Mouse (Mus musculus) layer of hippocampus, adult 18-20 months (tissue): ENCODE measurements around the gene Wdr86. TPM values are rescaled to one million over a fixed set of nuclear protein-coding genes. Genes with fewer than 3 reads are reported as not detected.
"Not testable (repeated sequence)": the region's sequence is repeated elsewhere in the genome, so short reads cannot be mapped to it uniquely, and the experiment has no call there.

ENCODE experiments used
- DNase-seq, 2 experiments: peaks; one replicate each; pipeline ENCODE4 v3.0.0; 2022; ENCODE audit warnings: low spot score in 2 of 2
- total RNA-seq, 2 experiments: library from RNA; stranded (reverse); gene quantifications; 2 replicates each; pipeline ENCODE4 v1.2.3; 2021

The Wdr86 gene
- total RNA-seq, 2 experiments from 2014 or later = 0.33 to 0.62 TPM

DNA sequence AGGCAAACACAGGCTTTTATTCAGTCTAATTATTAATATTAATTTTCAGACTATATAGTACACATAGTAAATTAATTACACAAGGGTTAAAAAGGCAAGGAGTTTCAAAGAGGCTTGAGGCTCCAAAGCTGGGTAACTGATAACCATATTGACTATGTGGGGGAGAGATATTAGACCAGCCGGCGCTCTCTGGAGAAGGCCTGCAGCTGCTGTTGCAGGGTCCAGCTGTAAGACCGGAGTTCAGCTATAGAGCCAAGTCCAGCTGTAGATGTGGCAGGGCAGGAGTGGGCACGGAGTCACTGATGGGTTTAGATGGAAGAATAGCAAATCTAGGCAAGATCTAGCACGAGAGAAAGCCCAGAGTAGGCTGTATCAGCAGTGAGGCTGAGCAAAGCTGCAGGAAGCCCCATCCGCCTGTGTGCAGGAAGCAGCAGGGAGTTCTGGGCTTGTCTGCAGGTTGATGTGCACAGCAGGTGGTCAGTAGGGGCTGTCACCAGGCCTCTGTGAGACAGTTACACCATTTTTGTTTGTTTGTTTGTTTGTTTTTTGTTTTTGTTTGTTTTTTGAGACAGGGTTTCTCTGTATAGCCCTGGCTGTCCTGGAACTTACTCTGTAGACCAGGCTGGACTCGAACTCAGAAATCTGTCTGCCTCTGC lies 3.4 kb upstream of the Wdr86 start:
- no peak for DNase-seq

DNA sequence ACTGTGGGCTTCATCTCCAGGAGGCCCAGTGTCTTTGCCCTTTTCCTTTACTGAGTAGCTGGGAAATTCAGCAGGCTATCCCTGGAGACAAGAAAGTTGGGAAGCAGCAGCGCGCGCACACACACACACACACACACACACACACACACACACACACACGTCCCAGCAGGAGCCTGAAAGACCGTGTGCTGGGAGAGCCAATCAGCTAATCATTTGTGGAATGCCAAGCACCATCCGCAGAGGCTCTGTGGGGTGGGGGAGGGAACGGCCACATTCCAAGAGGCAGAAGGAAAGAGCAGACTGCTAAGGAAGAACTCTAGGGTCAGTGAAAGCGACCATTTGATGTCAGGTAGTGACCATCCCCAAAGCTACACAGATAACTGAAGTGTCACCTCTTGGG lies 2.6 kb upstream of the Wdr86 start:
- no peak for DNase-seq

DNA sequence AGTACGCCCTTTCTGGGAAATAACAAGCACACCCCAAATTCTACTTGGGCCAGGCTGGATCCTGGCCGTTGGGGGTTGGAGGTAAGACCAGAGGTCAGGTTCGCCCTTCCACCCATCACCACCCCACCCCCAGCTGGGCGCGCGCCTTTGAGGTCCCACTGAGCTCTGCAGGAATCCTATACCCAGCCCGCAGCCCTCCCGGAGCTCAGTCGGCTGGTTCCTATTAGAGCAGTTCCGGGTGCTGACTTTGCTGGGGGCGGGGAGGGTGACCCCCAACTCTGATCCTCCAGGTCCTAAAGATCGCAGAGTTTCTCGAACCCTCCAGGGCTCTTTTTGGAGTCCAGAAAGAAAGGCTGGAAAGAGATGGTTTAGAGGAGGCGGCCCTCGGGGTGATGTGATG lies 459 bp upstream of the Wdr86 start:
- no peak for DNase-seq

DNA sequence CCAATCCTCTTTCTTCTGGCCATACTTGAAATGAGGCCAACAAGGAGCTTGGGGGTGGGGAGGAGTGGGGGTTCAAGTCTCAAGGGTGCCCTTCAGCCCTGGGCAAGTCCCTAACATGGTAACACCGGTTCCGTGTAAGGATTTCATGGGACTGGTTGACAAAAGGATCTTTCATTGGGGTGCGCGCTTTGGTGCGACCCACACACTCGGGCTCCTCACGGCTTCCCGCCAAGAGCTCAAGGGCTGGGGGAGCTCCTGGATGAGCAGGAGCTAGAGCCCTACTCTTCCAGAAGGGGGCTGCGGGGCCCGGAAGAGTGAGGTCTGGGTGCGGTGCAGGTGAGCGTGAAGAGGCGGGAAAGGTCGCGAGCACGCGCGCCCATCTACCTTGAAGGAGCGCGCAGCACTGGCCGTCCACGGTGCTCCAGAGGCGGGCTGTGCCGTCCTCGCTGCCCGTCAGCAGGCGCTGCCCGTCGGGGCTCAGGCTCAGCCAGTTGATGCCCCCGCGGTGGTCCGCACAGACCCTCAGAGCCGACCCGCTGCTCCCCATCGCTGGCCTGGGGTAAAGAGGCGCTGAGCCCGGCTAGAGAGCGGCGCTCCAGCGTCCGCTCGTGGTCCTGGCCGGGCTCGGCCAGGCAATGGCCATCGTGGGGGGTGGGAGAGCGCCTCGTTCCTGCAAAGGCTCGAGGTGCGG lies 585 bp downstream of the Wdr86 start:
- DNase-seq = no peak

DNA sequence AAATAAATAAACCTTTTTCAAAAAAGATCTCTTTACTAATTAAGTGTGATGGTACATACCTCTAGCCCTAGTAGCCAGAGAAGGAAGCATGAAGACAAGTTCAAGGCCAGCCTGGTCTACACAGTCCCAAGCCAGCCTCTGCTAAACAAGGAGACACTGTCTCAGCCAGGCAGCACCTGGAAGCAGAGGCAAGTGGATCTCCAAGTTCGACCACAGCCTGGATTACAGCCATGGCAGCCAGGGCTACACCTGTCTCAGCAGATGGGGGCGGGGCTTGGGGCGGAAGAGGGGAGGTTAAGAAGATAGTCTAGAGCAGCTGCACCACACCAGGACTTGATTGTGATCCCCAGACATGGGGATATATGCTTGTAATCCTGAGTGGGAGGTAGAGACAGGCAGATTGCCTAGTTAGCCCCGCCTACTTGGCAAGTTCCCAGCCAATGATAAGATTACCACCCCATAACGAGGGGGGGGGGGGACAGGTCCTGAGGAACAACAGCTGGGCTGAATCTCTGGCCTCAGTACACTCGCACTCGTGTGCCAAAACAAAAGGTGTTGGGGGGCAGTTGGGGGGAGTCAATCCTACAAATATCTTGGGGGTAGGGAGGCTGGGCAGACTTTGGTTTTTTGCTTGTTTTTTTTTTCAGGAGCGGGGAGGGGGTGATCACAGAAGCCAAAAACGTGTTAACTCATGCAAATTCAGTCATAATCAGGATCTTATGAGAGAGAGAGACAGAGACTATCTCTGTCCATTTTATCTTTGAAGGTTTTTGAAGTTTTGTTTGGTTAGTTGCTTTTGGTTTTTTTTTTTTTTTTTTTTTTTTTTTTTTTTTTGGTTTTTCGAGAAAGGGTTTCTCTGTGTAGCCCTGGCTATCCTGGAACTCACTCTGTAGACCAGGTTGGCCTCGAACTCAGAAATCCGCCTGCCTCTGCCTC lies 3.4 kb downstream of the Wdr86 start:
- no peak for DNase-seq

DNA sequence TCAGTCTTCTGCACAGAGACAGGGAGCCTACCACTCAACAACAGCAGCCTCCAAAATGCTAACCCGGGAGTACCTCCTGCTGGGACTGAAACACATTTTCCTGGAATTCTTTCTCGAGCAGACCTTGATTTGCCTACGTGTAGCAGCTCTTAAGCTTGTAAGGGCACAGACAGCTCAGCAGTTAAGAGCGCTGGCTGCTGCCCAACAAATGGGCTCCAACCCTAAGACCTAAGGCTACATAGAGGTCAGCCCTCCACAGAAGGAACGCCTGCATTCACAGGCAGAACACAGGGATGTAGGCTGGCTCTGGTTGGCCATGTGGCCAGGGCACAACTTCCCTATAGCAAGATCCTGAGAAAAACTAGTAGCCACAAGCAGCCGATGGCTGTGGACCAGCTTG lies 4.6 kb downstream of the Wdr86 start:
- DNase-seq = no peak

DNA sequence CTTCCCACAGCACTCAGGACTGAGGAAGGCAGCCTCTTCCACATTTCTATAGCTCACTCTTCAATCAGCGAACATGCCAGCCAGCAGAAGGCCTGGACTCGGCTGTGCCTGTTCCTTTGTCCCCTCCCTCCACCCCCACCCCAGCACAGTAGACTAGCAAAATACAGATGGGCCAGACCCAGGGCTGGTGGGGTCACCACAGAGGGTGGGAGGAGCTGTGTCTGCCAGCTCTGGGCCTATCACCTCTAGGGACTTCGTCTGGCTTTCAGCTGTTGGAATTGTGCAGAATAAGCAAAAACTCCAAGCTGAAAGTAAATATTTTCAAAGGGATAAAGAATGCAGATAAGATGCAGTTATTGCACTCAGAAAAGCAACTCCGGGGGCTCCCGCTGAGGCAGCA lies 5.7 kb downstream of the Wdr86 start:
- no peak for DNase-seq

DNA sequence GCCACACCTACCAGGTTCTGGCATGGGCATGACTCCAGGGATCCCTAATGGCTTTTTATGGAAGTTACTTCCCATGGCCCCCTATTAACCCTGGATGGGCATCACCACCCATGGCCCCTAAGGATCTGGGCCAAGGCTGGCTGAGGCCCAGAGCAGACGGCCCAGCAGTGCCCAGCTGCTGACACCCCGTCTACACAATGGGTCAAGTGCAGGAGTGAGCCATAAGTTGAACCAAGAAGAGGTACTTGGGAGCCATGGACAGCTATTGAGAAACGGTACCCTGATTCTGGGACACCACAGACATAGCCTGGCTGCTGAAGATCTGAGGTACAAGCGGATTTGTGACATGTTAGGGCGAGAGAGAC lies 6.3 kb downstream of the Wdr86 start:
- DNase-seq = no peak

DNA sequence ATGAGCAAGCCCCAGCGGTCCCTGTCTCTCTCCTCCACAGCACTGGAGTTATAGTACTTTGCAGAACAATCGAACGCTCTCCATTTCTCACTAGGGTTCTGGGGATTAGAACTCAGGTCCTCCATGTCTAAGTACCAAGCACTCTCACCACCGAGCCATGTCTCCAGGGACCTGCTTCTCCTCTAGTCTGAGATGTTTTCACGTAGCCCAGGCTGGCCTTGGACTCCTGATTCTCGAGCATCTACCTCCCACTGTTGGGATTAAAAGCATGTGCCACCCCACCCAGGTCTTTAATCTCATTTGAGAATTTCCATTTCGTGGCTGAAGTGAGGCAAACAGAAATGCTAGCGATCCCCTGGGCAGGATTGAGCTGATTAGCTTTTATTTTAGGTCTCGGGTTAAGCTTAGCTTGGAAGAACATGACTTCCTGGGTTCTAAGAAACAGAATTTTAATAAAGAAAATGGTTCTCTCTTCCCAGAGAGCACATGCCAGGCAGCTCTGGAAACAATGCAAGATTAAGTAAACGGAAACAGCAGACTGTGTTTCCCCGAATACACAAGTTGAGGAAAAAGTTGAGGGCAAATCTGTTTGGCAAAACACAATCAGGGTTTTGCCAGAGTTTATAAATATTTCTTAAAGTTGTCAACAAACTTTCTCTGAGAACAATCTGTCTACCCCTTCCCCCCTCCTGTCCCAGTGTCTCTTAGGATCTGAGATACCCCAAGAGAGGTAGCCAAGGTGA lies 6.8 kb downstream of the Wdr86 start:
- no peak for DNase-seq

DNA sequence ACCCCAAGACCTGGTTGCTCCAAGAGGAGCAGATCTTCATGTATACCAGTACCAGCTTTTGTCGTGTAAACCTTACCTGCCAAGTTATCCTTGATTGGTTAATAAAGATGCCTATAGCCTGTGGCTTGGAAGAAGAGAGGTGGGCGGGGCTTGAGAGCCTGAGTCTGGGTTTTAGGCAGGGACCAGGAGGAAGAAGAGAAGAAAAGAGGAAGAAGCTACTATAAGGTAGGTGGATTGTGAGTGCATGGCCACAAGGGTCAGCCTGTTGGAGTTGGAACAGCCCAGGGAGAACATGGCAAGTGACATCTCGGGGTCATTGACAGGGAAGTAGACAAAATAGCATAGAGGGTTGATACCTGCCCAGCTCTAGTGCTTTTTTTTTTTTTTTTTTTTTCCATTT lies 10.7 kb downstream of the Wdr86 start:
- DNase-seq = no peak

DNA sequence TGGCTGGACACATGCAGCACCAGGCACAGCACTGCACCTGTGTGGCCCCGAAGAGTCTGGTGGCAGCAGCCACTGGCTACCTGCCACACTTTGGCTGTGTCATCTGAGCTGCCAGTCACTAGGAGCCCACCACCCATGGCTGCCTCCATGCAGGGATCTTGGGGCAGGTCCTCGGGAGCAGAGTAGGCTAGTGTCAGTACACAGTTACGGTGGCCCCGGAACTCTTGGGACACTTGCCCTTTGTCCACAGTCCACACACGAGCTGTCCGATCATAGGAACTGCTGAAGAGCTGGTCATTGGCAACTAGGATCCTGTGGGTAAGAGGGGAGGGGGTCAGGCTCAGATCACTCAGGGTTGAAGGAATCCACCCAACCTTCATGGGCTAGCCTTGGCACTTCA lies 12.5 kb downstream of the Wdr86 start:
- DNase-seq = no peak

DNA sequence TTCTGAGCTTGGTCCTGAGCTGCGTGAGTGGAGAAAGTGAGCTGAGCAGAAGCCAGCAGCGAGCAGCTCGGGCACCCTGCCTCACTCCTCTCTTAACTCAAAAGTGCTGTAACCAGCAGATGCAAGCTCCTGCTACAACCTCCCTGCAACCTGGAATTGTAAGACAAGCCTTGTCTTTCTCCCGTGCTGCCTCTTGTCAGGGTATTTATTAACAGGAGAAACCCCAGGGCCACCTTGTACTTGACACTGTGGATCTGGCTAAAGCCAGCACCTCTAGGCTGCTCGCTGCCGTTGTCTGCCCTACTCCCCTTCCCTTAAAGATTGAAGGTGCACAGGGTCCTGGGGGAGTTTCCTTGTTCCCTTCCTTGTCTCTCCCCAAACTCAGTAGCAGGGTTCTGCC lies 16.5 kb downstream of the Wdr86 start:
- no peak for DNase-seq

DNA sequence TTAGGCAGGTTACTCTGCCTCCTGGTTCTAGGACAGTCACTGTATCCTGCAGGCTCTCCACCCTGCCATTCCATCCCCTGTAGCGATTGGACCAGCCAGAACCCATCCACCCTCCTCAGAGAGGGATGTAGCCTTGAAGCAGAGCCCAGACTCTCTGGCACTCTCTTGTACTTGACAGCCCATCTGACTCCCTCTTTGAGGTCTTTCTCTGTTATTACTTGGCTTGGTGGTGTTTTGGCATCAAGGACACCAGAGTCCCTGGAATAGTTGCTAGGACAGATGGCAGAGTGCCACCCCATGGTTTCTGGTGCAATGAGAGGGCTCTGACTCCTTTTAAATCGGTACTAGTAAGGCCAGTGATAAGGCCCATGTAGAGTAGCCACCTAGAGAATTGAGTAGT lies 17.3 kb downstream of the Wdr86 start:
- peak in 1 of 2 experiments; percentile 34 for DNase-seq

DNA sequence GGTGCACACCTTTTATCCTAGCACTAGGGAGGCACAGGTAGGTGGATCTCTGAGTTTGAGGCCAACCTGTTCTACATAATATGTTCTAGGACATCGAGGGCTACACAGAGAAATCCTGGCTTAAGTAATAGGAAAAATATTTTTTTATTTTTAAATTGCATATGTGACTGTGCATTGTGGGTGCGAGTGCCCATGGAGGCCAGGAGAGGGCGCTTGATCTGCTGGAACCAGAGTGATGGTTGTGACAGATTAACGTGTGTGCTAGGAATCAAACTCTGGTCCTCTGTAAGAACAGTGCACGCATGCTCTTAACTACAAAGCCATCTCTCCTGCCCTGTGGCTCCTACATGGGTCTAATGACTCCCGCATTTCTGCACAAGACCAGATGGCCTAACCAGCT lies 18.9 kb downstream of the Wdr86 start:
- no peak for DNase-seq

DNA sequence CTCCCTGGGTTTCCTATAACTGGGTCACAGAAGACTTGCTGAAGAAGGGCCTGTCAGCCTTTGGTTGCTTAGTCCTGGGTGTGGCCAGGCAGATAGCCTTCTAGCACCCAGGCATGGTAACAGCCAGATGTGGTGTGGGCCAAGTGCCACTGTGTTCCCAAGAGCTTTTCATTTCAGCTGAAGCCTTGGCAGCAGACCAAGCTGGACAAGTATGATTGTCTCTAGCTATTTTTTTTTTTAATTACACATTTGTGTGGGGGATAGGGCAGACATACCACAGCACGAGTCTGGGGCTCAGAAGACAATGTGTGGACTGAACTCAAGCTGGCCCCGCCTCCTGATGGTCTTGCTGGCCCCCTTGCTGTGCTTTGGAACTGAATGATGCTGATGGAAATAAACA lies 20.6 kb downstream of the Wdr86 start:
- DNase-seq = peak in 1 of 2 experiments; percentile 20

DNA sequence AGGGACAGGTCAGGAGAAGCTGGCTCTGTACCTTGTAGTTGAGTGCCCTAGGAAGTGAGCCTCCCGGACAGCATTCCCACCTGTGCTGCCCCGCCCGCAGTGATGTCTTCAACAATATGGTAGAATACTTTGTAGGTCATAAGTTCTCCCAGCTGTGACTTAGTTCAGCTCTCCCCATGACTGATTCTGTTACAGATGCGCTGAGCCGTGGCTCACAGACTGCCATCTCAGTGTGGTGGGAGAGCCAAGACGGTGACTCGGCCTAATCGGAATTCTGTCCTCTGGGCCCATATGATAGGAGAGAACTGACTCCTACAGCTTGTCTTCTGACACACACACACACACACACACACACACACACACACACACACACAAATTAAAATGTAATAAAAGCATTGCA lies 25.9 kb downstream of the Wdr86 start:
- DNase-seq = no peak

DNA sequence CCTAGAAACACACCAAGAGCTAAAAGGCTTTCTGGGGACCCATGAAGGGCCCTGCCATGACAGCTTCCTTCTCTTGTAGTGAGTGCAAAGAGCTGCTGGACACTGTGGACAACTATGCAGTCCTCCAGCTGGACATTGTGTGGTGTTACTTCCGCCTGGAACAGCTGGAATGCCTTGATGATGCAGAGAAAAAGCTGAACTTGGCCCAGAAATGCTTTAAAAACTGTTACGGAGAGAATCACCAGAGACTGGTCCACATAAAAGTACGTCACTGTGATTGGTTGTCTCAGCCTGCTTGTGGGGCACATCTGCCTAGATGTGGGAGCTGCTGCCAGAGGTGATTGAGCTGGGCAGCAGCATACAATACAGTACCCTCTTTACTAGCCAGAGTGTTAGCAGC lies 29.3 kb downstream of the Wdr86 start:
- DNase-seq = no peak

DNA sequence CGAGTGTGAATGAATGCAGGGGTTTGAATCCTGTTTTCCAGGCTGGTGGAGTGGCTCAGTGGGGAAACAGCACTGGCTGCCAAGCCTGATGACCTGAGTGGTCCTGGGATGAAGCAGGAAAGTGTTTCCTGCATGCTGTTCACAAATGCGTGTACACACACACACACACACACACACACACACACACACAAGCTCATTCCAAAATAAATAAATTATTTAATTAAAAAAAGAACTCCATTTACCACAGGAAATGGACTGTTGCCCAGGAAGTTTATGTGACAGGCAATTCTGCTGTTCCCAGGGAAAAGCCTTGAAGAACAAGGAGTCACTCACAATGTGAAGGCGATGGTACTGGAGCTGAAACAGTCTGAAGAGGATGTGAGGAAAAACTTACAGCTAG lies 33.8 kb downstream of the Wdr86 start:
- no peak for DNase-seq

DNA sequence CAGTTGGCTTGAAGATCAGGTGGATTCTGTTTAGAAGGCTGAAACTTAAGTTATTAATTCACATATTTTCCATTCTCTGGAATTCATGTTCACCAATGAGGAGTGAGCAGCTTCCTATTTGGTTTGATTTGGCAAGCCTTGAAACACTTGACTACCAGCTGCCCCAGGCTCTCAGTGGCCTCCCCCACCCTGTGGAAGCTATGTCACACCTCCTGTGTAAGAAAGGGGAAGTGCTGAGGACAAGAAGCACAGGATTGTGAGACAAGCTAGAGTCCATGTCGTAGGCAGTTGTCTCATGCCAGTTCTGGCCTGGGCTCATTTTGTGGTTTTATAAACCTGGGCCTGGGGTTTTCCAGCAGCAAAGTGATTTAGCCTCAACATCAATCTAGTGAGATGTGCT lies 42.8 kb downstream of the Wdr86 start:
- no peak for DNase-seq

DNA sequence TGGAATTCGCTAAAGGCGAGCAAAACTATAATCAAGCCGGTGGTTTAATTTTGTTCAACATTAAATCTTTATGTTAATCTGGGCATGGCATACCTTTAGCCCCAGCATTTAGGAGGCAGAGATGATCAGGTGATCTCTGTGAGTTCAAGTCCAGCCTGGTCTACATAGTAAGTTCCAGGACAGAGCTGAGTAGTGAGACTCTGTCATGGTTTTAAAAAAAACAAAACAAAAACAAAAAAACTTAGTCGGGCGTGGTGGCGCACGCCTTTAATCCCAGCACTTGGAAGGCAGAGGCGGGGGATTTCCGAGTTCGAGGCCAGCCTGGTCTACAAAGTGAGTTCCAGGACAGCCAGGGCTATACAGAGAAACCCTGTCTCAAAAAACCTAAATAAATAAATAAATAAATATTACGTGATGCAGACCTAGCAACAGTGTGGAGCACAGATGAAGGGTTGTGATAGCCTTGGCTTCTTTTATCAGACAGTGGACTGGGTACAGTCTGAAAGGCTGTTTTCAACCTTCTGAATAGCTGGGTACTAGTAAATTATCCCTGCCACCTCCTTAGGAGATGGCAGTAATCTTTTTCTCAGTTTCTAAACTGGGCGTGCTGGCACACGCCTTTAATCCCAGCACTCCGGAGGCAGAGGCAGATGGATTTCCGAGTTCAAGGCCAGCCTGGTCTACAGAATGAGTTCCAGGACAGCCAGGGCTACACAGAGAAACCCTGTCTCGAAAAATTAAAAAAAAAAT lies 43.7 kb downstream of the Wdr86 start:
- DNase-seq = not testable (repeated sequence)

DNA sequence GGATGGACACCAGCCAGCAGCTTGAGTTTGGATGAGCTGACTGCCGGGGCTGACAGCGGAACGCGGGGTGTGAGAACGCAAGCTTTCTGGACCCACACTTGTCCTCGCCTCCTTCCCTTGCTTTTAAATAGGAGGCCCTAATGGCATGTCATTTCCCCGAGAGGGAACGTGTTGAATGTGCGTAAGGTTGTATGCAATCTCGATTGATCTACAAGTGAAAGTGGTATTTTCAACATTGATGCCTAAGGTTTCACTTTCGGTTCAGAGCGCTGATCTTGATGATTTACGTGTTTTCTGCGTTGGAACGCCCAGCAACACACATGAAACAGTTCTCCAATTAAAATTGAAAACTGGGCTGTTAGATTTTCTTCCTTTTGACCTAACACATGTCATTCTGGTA lies 44.4 kb downstream of the Wdr86 start:
- no peak for DNase-seq
